Mouse (Mus musculus) E14TG2a.4 (cell line): Measurements from ENCODE around the gene Celf2.

Source experiments
- CTCF ChIP-seq: conservative IDR thresholded peaks from 2 replicates; pipeline ENCODE4 v1.5.1; 2014; ENCODE audit warnings: low read length
- NANOG ChIP-seq: IDR thresholded peaks from 2 replicates; pipeline ENCODE4 v1.6.1; 2014; ENCODE audit warnings: borderline replicate concordance, low read length, mixed read lengths

- TF ChIP-seq CTCF (no peak), NANOG (no peak)
Measured at GRCm38 (mm10) chr2:7529637-7530036, 20.3 kb upstream of the Celf2 start.
